Mouse (Mus musculus) spleen, adult 2 months (tissue): ENCODE results near the gene Amdhd2.

ENCODE experiments used
- CTCF ChIP-seq: fragments of 200-500 bp; IDR thresholded peaks from 2 replicates; pipeline ENCODE4 v1.5.1; 2011; ENCODE audit warnings: mild to moderate bottlenecking, inconsistent platforms; ENCODE audit not compliant: insufficient read depth, insufficient read length, insufficient replicate concordance; ENCODE audit errors: extremely low read depth
- POLR2A ChIP-seq: fragments of 200-500 bp; IDR thresholded peaks from 2 replicates; pipeline ENCODE4 v1.6.1; 2011; ENCODE audit warnings: low read depth, low read length, inconsistent platforms

DNA sequence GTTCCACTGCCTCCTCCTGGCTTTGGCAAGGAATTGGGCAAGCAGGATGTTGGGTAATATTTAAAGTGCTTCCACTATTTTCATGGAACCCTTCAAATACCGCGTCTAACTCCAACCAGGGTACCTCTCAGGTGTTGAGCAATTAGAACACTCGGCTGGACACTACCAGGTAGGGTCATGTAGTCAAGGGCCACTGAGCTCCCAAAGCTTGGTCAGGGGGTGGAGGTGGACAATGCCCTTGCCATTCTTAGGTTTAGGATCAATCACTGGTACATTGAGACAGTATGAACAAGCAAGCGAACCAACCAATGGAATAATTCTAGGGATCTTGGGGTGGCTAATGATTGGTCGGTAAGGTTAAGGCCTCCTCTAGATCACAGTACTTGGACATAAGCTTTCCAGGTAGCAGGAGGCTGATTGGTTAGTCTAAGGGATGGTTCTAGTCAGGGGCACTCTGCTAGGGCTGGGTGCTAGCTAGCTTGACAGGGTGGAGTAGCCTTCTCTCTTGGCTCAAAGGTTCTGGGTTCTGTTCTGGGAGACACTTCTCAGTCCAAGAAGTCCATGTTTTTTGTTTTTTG lies 49.0 kb upstream of the Amdhd2 start:
- TF ChIP-seq CTCF, result no peak
- TF ChIP-seq POLR2A, result no peak
